Mouse (Mus musculus) brain, embryonic 14.5 days (tissue): Measurements from ENCODE around the gene Nupr1l.

Experiments
- CTCF ChIP-seq: fragments of 200-500 bp; IDR thresholded peaks from 2 replicates; pipeline ENCODE4 v1.5.1; 2012; ENCODE audit warnings: inconsistent platforms, mild to moderate bottlenecking, moderate library complexity, borderline replicate concordance; ENCODE audit not compliant: insufficient read depth, insufficient read length; ENCODE audit errors: extremely low read depth
- POLR2A ChIP-seq: fragments of 200-500 bp; IDR thresholded peaks from 2 replicates; pipeline ENCODE4 v1.6.1; 2012; ENCODE audit warnings: mild to moderate bottlenecking, inconsistent platforms, borderline replicate concordance; ENCODE audit not compliant: poor library complexity, insufficient read depth, insufficient read length, severe bottlenecking; ENCODE audit errors: extremely low read depth

- TF ChIP-seq CTCF (no peak), POLR2A (no peak)
These were observed 13.6 kb downstream of the Nupr1l start for GRCm38 (mm10) chr5:129921972-129922371.
